Mouse (Mus musculus) left cerebral cortex, adult 11 months (tissue): ENCODE measurements around the gene Atxn2.

Experiments used
- DNase-seq: peaks from one replicate; pipeline ENCODE4 v3.0.0; 2022; ENCODE audit warnings: low spot score

Gene Atxn2

DNA sequence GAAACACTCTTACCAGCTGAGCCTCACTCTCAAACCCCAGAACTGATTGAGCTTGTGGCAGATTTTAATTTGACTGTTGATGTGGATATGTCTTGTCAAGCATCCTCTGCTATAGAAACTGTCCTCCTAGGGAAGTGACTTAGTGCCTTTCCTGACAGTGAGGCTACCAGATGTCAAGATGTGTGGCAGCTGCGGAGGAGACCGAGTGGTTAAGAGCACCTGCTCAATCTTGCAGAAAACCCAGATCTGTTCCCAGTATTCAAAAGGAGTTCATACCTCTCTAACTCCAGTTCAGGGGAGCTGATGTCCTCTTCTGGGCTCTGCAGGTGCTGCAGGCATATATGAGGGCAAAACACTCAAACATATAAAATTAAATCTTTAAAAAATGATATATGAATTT lies 53.9 kb downstream of the Atxn2 start:
- no peak for DNase-seq

GRCm38 (mm10) chr5:121766038-121766773 lies 55.1 kb downstream of the Atxn2 start:
- no peak for DNase-seq

GRCm38 (mm10) chr5:121767564-121767963 lies 56.4 kb downstream of the Atxn2 start:
- DNase-seq: no peak

DNA sequence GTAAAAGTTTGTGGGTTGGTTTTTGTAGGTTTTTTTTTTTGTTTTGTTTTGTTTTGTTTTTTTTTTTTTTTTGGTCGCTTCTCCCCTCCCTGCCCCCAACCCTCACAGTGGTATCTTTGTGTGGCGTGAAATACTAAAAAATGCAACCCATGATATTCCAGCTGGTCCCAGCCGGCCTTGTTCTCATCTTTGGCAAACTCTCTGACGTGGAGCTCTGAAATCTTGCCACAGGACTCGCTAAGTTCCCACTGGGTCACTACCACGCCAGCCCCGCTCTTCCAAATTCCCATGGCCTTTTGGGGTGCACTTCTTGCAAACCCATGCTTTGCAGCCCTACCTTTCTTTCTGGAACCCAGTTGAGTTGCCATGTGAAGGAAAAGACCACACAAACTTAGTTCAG lies 58.7 kb downstream of the Atxn2 start:
- DNase-seq: no peak

- no peak for DNase-seq
These were observed 60.5 kb downstream of the Atxn2 start for GRCm38 (mm10) chr5:121771611-121772010.

GRCm38 (mm10) chr5:121778485-121779119 lies 67.5 kb downstream of the Atxn2 start:
- peak; percentile 66 for DNase-seq

- DNase-seq: no peak
These were observed 69.0 kb downstream of the Atxn2 start for GRCm38 (mm10) chr5:121780180-121780579.

DNA sequence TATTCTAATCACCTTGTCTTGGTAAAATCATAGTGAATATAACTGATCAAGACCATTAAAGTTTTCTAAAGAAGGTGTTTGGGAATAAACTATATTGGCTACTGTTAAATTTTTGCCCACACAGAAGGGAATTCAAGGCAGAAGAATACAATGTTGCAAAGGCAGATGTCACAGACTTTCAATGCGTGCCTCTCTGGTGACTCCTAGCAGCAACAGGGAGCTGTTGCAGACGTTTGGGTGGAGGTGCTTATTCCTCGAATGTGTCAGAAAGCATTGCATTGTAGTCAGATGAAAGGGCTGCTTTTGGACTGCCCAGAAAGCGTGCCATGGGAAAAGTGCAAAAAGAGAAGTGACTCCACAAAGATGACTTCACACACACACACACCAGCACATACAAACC lies 71.3 kb downstream of the Atxn2 start:
- no peak for DNase-seq

DNA sequence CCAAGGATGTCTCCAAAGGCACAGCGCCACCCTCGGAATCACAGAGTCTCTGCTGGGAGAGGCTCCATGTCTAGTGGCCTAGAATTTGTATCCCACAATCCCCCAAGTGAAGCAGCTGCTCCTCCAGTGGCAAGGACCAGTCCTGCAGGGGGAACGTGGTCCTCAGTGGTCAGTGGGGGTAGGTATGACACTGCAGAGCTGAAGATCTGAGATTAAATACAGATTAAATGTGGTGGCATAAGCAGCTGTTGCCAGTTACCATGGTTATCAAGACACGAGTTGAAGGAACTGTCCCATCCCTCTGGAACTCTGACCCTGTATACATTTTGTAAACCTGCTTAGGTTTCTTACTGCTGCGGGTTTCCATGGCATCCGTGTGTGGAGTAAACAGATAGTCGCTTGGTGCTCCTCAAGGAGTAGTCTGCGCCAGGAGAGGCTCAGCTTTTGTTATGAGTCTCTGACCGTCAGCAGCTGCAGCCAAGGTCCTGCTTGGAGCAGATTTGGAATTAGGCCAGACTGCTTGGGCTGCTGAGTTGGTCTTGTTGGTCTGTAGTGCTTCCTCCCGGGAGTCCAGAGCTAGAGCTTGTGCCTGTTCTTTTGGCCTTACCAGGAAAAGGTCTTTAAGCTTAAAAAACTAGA lies 72.8 kb downstream of the Atxn2 start:
- DNase-seq: no peak

DNA sequence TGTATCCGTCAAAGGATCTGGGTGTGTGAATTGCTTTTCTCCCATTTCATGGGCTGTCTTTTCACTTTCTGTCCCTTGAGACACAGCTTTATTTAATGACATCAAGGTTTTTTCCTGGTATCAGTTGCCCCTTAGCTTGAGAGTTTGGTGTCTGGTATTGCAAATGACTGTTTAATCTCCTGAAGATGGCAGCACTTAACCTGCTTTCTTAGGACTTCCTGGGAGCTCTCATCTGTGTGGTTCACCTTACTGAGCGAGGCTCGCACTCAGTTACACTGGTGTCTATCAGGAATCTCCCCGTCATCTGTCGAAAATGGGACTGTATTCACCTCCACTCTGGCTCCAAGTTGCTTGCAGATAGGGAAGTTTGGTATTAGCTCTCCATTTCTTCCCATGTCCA lies 79.9 kb downstream of the Atxn2 start:
- DNase-seq: no peak

DNA sequence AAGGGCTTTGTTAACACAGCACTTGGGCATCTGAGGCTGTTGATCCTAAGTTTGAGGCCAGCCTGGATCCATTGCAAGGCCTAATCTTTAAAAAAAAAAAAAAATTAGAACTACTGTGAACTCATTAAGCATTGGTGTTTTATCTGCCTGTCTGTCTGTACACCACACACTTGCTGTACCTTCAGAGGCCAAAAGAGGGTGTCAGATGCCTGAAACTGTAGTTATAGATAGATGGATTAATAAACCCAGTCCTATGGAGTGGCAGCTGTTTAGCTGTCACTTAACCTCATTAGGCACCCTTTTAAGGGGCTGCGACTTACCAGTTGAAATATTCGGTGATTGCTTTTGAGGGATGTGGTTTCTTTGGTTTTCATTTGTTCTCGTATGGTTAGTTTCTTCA lies 84.7 kb downstream of the Atxn2 start:
- no peak for DNase-seq

- no peak for DNase-seq
These were observed 87.3 kb downstream of the Atxn2 start for GRCm38 (mm10) chr5:121798447-121798846.

DNA sequence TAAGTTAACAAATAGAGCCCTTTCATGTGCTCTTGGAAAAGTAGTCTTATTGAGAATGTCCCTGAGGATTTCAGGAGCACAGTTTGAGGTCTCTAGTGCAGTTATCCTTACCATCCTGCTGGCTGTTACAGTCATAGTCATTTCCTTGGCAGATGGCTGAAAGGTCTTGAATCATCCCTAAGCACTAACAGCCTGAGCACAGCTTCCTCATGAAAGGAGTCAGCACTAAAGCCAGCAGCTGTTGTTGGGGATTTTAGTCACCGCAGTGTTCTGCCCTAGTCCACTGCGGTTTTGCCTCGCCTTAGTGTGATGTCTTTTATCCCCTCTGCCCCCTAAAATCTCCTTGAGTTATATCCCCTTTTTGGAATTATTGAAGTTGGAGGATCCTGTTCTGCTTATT lies 96.0 kb downstream of the Atxn2 start:
- DNase-seq: no peak

DNA sequence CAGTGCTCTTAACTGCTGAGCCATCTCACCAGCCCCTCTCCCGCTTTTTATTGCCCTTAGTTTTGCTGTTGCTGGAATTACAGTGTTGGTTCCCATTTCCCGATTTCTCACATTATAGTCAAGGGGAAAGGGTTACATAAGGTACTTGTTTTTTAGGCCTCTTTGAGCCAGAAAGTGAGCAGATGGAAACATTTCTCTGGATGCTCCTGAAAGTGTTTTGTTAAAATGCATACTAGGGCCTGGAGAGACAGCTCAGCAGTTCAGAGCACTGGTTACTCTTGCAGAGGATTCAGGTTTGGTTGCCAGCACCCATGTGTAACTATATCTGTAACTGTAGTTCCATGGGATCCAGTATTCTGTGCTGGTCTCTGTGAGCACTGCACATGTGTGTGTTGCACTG lies 97.1 kb downstream of the Atxn2 start:
- DNase-seq: no peak

- DNase-seq: no peak
These were observed 98.6 kb downstream of the Atxn2 start for GRCm38 (mm10) chr5:121809667-121810224.

DNA sequence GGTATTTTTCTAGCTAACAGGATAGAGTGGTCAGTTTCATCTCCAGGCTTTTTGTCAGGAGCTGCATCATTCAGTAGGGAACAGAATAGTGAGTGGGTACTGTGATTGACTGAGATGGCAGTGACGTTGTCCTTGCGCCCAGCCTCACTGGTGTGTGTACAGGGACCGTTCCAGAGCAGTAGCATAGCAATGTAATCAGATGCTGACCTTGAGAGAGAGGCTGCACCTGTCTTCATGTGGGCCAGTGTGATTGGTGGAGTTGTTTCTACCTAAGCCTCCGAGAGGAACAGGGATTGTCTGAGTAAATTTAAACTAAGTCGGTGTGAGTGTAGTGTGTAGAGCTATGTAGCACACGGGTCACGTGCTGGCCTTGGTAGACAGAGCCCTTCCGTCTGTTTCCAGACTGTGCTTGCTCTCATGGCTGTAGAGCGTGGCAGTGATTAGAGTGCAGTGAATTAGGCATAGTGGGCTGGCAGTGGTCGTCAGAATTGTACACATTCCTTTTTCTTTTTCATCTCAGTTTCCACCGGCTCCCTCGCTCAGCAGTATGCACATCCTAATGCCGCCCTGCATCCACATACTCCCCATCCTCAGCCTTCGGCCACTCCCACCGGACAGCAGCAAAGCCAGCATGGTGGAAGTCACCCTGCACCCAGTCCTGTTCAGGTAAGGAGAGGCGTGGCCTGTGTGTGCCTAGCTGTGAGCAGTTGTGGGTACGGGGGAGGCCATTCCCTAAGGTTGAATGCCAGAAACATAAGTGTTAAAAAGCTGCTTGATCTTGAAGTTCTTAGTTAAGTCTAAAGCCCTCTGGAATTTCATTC lies 99.4 kb downstream of the Atxn2 start:
- DNase-seq: no peak

GRCm38 (mm10) chr5:121811485-121811931 lies 100.4 kb downstream of the Atxn2 start:
- DNase-seq: no peak

- no peak for DNase-seq
These were observed 101.5 kb downstream of the Atxn2 start for GRCm38 (mm10) chr5:121812526-121813243.

DNA sequence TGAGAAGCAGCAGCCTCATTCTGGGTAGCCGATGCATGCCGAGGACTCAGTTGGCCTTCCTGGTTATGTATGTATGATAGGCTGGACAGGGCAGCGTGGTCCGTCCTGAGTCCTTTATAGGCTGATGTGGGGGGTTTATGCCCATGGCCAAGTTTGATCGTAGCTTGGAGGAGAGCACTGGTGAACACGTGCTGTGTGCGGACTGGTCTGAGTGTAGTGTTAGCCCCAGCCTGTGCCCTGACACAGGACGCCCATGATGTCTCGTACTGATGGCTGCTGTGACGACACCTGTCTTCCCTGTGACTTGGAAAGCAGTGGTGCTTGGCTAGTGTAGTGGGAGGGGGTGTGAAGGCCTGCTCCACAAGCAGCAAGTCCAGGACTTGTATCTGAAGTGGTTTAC lies 102.6 kb downstream of the Atxn2 start:
- no peak for DNase-seq

DNA sequence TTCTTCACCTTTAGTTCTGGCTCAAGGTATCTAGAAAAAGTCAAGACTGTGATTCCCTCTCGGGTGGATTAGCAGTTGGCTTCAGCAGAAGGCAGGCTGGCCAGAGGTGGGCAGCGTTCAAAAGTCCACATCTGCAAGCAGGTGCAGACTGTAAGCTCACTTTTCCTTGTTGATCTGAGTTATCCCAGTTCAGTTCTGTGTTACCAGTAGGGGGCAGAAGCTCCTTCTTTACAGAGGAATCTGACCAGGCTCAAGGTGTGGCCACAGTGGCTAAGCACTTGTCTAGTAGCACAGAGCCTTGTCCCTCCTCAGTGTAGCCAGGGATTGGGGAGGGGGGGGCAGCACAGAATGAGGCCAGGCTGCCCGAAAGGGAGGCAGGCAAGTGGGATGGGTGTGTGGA lies 103.9 kb downstream of the Atxn2 start:
- peak; percentile 58 for DNase-seq

- no peak for DNase-seq
These were observed 104.8 kb downstream of the Atxn2 start for GRCm38 (mm10) chr5:121815867-121816380.
